Mouse (Mus musculus): ENCODE results near the gene Cops7a. TPM values are rescaled to one million over a fixed set of nuclear protein-coding genes. Genes with fewer than 3 reads are reported as not detected.

The Cops7a gene
- polyA plus RNA-seq, 1 experiment from 2014 or later: 150 TPM

DNA sequence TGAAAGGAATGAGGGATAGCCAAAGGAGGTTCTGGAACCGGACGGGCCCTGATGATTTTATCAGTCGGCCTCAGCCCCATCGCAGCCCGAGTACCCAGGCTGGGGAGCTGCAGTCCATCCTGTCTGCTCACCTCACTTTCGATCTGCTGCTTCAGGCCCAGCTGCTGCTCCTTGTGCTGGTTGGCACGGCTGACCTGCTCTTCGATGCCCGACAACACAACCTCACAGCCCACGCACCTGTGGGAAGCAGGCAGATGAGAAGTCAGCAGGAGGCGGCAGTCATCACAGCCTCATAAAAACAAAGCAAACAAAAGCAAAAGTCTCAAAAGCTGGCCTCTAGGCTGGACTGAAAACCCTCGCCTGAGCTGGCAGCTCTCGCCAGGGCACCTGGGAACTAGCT lies 5.4 kb downstream of the Cops7a start:
- H3K36me3 ChIP-seq: peaks cover 67% of the 10 kb centered on the region
- H3K27me3 ChIP-seq: no peaks in the 10 kb centered on the region
- no peak overlapping the region for H3K4me3 ChIP-seq (replicated peaks)
- no peak for ATAC-seq (ENCODE audit: insufficient number of reproducible peaks, low FRiP score, low TSS enrichment, low read depth)
- WGBS: 91% methylated on average over 13 of the region's 13 CpGs
- H3K4me2 ChIP-seq (replicated peaks): no peak overlapping the region
- peaks cover 9% of the 10 kb centered on the region for H3K4me1 ChIP-seq
- no peak overlapping the region for H3K9ac ChIP-seq
- H3K27ac ChIP-seq (replicated peaks): no peak overlapping the region
- no peaks in the 10 kb centered on the region for H3K9me3 ChIP-seq (replicated peaks)

DNA sequence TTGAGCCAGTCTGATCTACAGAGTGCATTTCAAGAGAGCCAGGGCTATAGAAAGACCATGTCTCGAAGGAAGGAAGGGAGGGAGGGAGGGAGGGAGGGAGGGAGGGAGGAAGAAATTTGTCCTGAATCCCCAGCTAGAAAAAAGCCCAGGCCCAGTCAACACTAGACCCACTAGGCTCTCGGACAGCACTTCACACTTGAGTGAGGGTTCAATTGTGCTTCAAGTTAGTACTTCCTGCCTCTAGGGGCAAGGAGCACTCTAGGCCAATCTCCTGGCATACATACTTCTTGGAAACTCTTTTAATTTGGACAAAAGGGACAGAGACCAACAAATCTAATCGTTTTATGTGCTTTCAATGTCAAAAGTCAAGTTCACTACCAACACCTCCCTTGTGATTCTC lies 7.2 kb downstream of the Cops7a start:
- Histone ChIP-seq H3K9ac (no peak overlapping the region), H3K4me3 (replicated peaks) (no peak overlapping the region), H3K36me3 (peaks cover 67% of the 10 kb centered on the region), H3K27ac (replicated peaks) (no peak overlapping the region), H3K27me3 (no peaks in the 10 kb centered on the region), H3K4me2 (replicated peaks) (no peak overlapping the region), H3K4me1 (no peaks in the 10 kb centered on the region), H3K9me3 (replicated peaks) (no peaks in the 10 kb centered on the region)
- no peak for ATAC-seq (ENCODE audit: insufficient number of reproducible peaks, low FRiP score, low TSS enrichment, low read depth)
- 93% methylated on average over 3 of the region's 3 CpGs for WGBS

- no peaks in the 10 kb centered on the region for H3K4me1 ChIP-seq
- ATAC-seq (ENCODE audit: insufficient number of reproducible peaks, low FRiP score, low TSS enrichment, low read depth): no peak
- peaks cover 45% of the 10 kb centered on the region for H3K36me3 ChIP-seq
- H3K4me3 ChIP-seq (replicated peaks): no peak overlapping the region
- H3K4me2 ChIP-seq (replicated peaks): no peak overlapping the region
- no peaks in the 10 kb centered on the region for H3K9me3 ChIP-seq (replicated peaks)
- H3K27me3 ChIP-seq: no peaks in the 10 kb centered on the region
- 80% methylated on average over 4 of the region's 4 CpGs for WGBS
- no peak overlapping the region for H3K9ac ChIP-seq
- H3K27ac ChIP-seq (replicated peaks): no peak overlapping the region
Observed at GRCm38 (mm10) chr6:124955212-124955611, 10.1 kb downstream of the Cops7a start.

GRCm38 (mm10) chr6:124953991-124954715 lies 11.2 kb downstream of the Cops7a start:
- no peaks in the 10 kb centered on the region for H3K4me1 ChIP-seq
- H3K4me3 ChIP-seq (replicated peaks): no peak overlapping the region
- H3K4me2 ChIP-seq (replicated peaks): no peak overlapping the region
- no peak for ATAC-seq (ENCODE audit: insufficient number of reproducible peaks, low FRiP score, low TSS enrichment, low read depth)
- H3K9ac ChIP-seq: no peak overlapping the region
- H3K36me3 ChIP-seq: peaks cover 34% of the 10 kb centered on the region
- WGBS: 85% methylated on average over 2 of the region's 2 CpGs
- H3K27ac ChIP-seq (replicated peaks): no peak overlapping the region
- no peaks in the 10 kb centered on the region for H3K27me3 ChIP-seq
- H3K9me3 ChIP-seq (replicated peaks): no peaks in the 10 kb centered on the region

DNA sequence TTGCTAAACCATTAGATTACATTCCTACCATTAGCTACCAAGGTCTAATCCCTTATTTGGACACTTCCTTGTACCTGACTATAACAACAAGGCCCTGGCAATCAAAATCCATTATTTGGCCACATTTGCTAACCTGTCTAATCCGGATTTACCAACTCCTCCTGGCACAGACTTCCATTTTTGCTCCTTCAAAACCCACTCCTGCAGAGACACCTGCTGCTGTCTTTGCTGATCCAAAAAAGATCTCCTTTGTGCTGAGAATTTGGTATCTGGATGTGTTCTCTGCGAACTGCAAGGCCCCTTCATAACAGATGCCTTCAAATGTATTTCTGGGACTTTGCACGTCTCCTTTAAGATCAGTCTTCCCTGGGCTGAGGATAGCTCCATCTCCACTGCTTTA lies 21.8 kb downstream of the Cops7a start:
- H3K4me1 ChIP-seq: no peaks in the 10 kb centered on the region
- WGBS: 82% methylated on average over 3 of the region's 3 CpGs
- no peak for ATAC-seq (ENCODE audit: insufficient number of reproducible peaks, low FRiP score, low TSS enrichment, low read depth)
- no peak overlapping the region for H3K4me3 ChIP-seq (replicated peaks)
- H3K27ac ChIP-seq (replicated peaks): no peak overlapping the region
- no peaks in the 10 kb centered on the region for H3K27me3 ChIP-seq
- no peak overlapping the region for H3K9ac ChIP-seq
- no peak overlapping the region for H3K4me2 ChIP-seq (replicated peaks)
- no peaks in the 10 kb centered on the region for H3K9me3 ChIP-seq (replicated peaks)
- peaks cover 9% of the 10 kb centered on the region for H3K36me3 ChIP-seq

DNA sequence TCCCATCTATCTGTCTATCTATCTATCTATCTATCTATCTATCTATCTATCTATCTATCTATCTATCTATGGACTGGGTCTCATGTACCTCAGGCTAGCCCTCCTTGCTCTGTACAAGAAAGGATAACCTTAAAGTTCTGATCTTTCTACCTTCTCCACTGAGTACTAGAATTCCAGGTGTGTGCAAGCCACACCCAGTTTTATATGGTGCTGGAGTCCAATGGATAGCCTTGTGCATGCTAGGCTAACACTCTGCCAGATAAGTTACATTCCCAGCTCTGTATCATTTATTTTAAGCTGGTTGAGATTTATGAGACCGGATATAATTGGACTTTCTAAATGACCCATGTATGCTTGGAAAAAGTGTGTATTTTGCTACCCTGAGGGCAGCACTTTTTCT lies 23.7 kb downstream of the Cops7a start:
- Histone ChIP-seq H3K4me1 (no peaks in the 10 kb centered on the region), H3K4me3 (replicated peaks) (no peak overlapping the region), H3K9me3 (replicated peaks) (no peaks in the 10 kb centered on the region), H3K4me2 (replicated peaks) (no peak overlapping the region), H3K36me3 (peaks cover 27% of the 10 kb centered on the region), H3K27ac (replicated peaks) (no peak overlapping the region), H3K9ac (no peak overlapping the region), H3K27me3 (no peaks in the 10 kb centered on the region)
- 90% methylated on average over 1 of the region's 1 CpGs for WGBS
- no peak for ATAC-seq (ENCODE audit: insufficient number of reproducible peaks, low FRiP score, low TSS enrichment, low read depth)

- no peak overlapping the region for H3K27ac ChIP-seq (replicated peaks)
- H3K27me3 ChIP-seq: no peaks in the 10 kb centered on the region
- H3K36me3 ChIP-seq: peaks cover 58% of the 10 kb centered on the region
- no peak overlapping the region for H3K4me3 ChIP-seq (replicated peaks)
- H3K4me2 ChIP-seq (replicated peaks): no peak overlapping the region
- no peaks in the 10 kb centered on the region for H3K9me3 ChIP-seq (replicated peaks)
- peaks cover 9% of the 10 kb centered on the region; the same call in 1 of the 2 replicates for H3K4me1 ChIP-seq
- H3K9ac ChIP-seq: no peak overlapping the region
- 90% methylated on average over 7 of the region's 7 CpGs for WGBS
- no peak for ATAC-seq (ENCODE audit: insufficient number of reproducible peaks, low FRiP score, low TSS enrichment, low read depth)
Observed at GRCm38 (mm10) chr6:124938554-124938953, 26.8 kb downstream of the Cops7a start.

DNA sequence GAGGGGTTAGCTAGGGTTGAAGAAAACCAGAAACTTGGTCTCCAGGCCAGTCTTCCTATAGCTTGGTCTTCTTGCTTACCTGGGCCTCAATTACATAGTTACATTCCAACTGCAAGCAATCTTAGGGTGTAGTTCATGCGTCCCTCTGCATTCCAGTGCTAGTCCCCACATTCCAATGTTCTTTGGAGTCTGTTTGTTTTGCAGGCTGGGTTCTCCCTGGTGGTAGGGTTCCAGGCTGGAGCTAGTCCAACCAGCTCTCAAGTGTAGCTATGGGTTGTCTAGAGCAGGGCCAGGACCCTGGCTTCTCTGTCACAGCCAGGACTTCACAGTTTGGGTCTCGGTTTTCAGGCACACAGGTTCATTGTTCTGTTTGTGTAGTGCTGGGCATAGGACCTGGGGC lies 27.8 kb downstream of the Cops7a start:
- no peak overlapping the region for H3K9ac ChIP-seq
- no peak overlapping the region for H3K27ac ChIP-seq (replicated peaks)
- H3K27me3 ChIP-seq: no peaks in the 10 kb centered on the region
- WGBS: 67% methylated on average over 2 of the region's 2 CpGs
- peaks cover 59% of the 10 kb centered on the region for H3K36me3 ChIP-seq
- peaks cover 14% of the 10 kb centered on the region for H3K4me1 ChIP-seq
- ATAC-seq (ENCODE audit: insufficient number of reproducible peaks, low FRiP score, low TSS enrichment, low read depth): no peak
- no peaks in the 10 kb centered on the region for H3K9me3 ChIP-seq (replicated peaks)
- H3K4me3 ChIP-seq (replicated peaks): no peak overlapping the region
- H3K4me2 ChIP-seq (replicated peaks): no peak overlapping the region

DNA sequence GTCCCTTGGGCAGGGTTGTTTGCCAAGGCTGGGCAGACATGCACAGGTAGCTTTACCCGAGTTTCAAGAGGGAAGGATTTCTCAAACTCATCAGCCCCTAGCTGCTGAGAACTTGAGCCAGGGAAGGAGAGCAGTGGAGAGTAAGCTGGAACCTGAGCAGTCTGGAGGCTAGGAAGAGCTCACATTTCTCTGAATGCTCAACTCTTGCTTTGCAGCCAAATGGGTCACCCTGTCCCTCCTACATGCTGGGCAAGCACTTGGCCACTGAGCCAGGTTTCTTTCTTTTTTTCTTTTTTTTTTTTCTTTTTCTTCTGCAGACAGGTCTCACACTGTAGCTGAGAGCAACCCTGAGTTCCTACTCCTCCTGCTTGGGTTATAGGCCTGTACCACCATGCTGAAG lies 28.7 kb downstream of the Cops7a start:
- H3K27me3 ChIP-seq: no peaks in the 10 kb centered on the region
- H3K9me3 ChIP-seq (replicated peaks): no peaks in the 10 kb centered on the region
- no peak for ATAC-seq (ENCODE audit: insufficient number of reproducible peaks, low FRiP score, low TSS enrichment, low read depth)
- H3K36me3 ChIP-seq: peaks cover 59% of the 10 kb centered on the region
- no peak overlapping the region for H3K9ac ChIP-seq
- peaks cover 20% of the 10 kb centered on the region for H3K4me1 ChIP-seq
- no peak overlapping the region for H3K4me2 ChIP-seq (replicated peaks)
- H3K4me3 ChIP-seq (replicated peaks): no peak overlapping the region
- H3K27ac ChIP-seq (replicated peaks): no peak overlapping the region
- WGBS: 79% methylated on average over 1 of the region's 1 CpGs

DNA sequence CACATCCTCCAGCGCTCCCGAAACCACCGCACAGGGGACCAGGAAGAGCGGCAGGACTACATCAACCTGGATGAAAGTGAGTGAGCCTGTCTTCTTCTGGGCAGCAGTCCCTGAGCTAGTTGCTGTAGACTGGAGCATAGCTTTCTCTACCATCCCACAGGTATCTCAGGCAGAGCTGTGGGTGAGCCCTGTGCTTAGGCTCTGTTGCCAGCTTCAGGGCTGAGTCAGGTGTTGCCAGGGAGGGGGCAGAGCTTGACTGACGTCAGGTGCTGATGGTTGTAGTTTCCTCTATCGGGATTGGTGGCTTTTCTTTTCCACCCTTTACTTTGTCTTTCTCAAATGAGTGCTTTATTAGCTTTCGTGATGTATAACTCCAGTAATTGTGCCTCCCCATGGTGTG lies 30.7 kb downstream of the Cops7a start:
- H3K9me3 ChIP-seq (replicated peaks): no peaks in the 10 kb centered on the region
- 88% methylated on average over 7 of the region's 7 CpGs for WGBS
- peaks cover 59% of the 10 kb centered on the region for H3K36me3 ChIP-seq

GRCm38 (mm10) chr6:124933127-124933526 lies 32.2 kb downstream of the Cops7a start:
- no peak overlapping the region for H3K4me3 ChIP-seq (replicated peaks)
- H3K36me3 ChIP-seq: peaks cover 46% of the 10 kb centered on the region
- H3K27me3 ChIP-seq: no peaks in the 10 kb centered on the region
- 87% methylated on average over 3 of the region's 3 CpGs for WGBS
- ATAC-seq (ENCODE audit: insufficient number of reproducible peaks, low FRiP score, low TSS enrichment, low read depth): no peak
- H3K4me2 ChIP-seq (replicated peaks): no peak overlapping the region
- H3K27ac ChIP-seq (replicated peaks): no peak overlapping the region
- peaks cover 34% of the 10 kb centered on the region for H3K4me1 ChIP-seq
- no peak overlapping the region for H3K9ac ChIP-seq
- H3K9me3 ChIP-seq (replicated peaks): no peaks in the 10 kb centered on the region

More for the DNA sequence above, 30.7 kb downstream of the Cops7a start:
- Histone ChIP-seq H3K4me2 (replicated peaks) (no peak overlapping the region), H3K4me3 (replicated peaks) (no peak overlapping the region), H3K9ac (no peak overlapping the region), H3K27me3 (no peaks in the 10 kb centered on the region), H3K27ac (replicated peaks) (no peak overlapping the region), H3K4me1 (peaks cover 30% of the 10 kb centered on the region)
- ATAC-seq (ENCODE audit: insufficient number of reproducible peaks, low FRiP score, low TSS enrichment, low read depth): no peak

DNA sequence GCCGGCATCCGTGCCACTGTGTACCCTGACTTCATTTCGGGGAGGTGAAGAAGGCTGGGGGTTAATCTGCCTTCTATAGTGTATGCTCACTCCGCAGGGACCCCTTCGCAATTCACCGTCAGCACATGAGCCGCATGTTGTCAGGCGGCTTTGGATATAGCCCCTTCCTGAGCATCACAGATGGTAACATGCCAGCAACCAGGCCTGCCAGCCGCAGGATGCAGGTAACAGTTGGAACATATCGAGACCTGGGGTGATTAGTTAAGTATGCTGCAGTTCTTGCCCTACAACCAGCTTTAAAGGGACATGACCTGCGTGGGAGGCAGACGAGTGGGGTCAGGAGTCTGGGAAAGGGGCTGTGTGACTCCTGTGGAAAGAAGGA lies 33.0 kb downstream of the Cops7a start:
- H3K9me3 ChIP-seq (replicated peaks): no peaks in the 10 kb centered on the region
- peaks cover 38% of the 10 kb centered on the region for H3K36me3 ChIP-seq
- no peaks in the 10 kb centered on the region for H3K27me3 ChIP-seq
- H3K4me3 ChIP-seq (replicated peaks): peak overlapping the region; percentile 89
- peak overlapping the region; percentile 76 for H3K4me2 ChIP-seq (replicated peaks)
- H3K4me1 ChIP-seq: peaks cover 34% of the 10 kb centered on the region
- H3K9ac ChIP-seq: peak overlapping the region; percentile 91
- no peak for ATAC-seq (ENCODE audit: insufficient number of reproducible peaks, low FRiP score, low TSS enrichment, low read depth)
- peak overlapping the region; percentile 96 for H3K27ac ChIP-seq (replicated peaks)
- WGBS: 36% methylated on average over 12 of the region's 12 CpGs

Data from embryonic facial prominence, embryonic 15.5 days (tissue).